Comparison of ENCODE assay signal across 13 mouse cellular contexts in the genomic region with DNA sequence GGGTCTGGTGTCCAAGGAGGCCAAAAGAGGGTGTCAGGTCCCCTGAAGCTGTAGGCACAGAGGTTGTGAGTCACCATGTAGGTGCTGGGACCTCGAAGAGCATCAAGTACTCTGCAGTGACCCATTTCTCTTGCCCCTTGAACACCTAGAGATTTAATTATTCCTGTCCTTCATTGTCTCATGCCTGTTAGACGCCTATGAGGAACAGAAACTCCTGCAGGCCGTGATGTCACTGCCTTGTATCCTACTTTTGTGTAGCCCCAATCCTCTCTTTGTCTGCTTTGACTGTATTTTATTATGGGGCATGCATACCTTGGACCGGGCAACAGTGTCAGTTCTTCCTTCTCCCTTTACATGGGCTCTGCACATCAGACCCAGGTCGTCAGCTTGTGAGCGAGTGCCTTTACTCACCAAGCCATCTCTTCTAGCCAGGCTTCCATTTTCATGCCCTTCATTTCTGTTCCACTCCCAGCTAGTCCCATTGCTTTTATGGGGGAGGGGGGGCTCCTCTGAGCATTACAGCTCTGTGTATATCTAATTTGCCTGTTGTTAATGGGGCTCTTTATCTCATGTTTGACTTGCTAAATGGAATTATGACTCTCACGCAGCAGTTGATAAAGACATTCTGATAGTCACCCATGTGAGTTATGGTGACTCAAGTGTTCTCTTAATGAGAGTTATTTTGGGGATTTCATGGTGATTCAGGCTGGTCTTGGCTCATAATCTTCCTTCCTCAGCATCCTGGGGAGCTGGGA. TPM values are rescaled to one million over a fixed set of nuclear protein-coding genes. Genes with fewer than 3 reads are reported as not detected.
DNase-seq lines count a peak whose midpoint lies in the region; ATAC-seq and TF ChIP-seq lines count a peak whose summit lies in the region.
"Had no signal": no experiment of that assay in that cellular context is flagged by ENCODE, and none has a peak within 500 bp of the region (broad histone marks: within the 10 kb centered on the region; RNA-seq: fewer than 3 reads in every experiment).

No protein-coding gene starts in this region.

- H3K27ac ChIP-seq in liver, embryonic 12.5 days = peak overlapping the region; percentile 59; the same call in 1 of the 2 replicates
- H3K27ac ChIP-seq in liver, postnatal 0 days (ENCODE audit: low read depth) = no peak overlapping the region
- no peak overlapping the region for H3K27ac ChIP-seq in liver, embryonic 16.5 days (ENCODE audit: low read length)
- H3K27ac ChIP-seq: hindbrain, embryonic 13.5 days; limb, embryonic 15.5 days had no signal

- 0 out of 2 replicates have a peak, but pooled peaks cover 5% of the 10 kb centered on the region for H3K36me3 ChIP-seq in liver, embryonic 12.5 days
- H3K36me3 ChIP-seq in liver, postnatal 0 days (replicated peaks; ENCODE audit: insufficient read depth, low read length) = 0 out of 2 replicates have a peak, but pooled peaks cover 3% of the 10 kb centered on the region
- H3K36me3 ChIP-seq in liver, embryonic 16.5 days (ENCODE audit: control insufficient read depth, insufficient read depth) = peaks cover 3% of the 10 kb centered on the region; the same call in 1 of the 2 replicates
- H3K36me3 ChIP-seq: hindbrain, embryonic 13.5 days had no signal

- no peak overlapping the region for H3K4me3 ChIP-seq in liver, embryonic 12.5 days
- H3K4me3 ChIP-seq in liver, postnatal 0 days (ENCODE audit: low read depth, low read length) = no peak overlapping the region
- H3K4me3 ChIP-seq in liver, embryonic 16.5 days (ENCODE audit: low read depth, low read length) = no peak overlapping the region
- H3K4me3 ChIP-seq: hindbrain, embryonic 13.5 days; limb, embryonic 15.5 days had no signal

- H3K4me1 ChIP-seq in liver, embryonic 12.5 days = peaks cover 59% of the 10 kb centered on the region
- H3K4me1 ChIP-seq in liver, postnatal 0 days (ENCODE audit: insufficient read depth) = peaks cover 14% of the 10 kb centered on the region
- H3K4me1 ChIP-seq in liver, embryonic 16.5 days (ENCODE audit: control insufficient read depth, low read depth, low read length) = peaks cover 25% of the 10 kb centered on the region
- H3K4me1 ChIP-seq: hindbrain, embryonic 13.5 days had no signal

- no peaks in the 10 kb centered on the region for H3K27me3 ChIP-seq in liver, embryonic 12.5 days (replicated peaks)
- H3K27me3 ChIP-seq in liver, postnatal 0 days (ENCODE audit: insufficient read depth, low read length) = no peaks in the 10 kb centered on the region
- no peaks in the 10 kb centered on the region for H3K27me3 ChIP-seq in liver, embryonic 16.5 days (ENCODE audit: control insufficient read depth, insufficient read depth, low read depth, low read length)
- H3K27me3 ChIP-seq: hindbrain, embryonic 13.5 days; limb, embryonic 15.5 days had no signal

- ATAC-seq in liver, embryonic 12.5 days = peak; percentile 55
- ATAC-seq in liver, postnatal 0 days = no peak
- peak; percentile 19; the same call in 1 of the 2 replicates for ATAC-seq in liver, embryonic 16.5 days (ENCODE audit: low read depth)

- TF ChIP-seq CTCF in liver, postnatal 0 days (IDR thresholded peaks at IDR 0.05; ENCODE audit: low read depth) = no peak

- H3K9ac ChIP-seq in liver, embryonic 12.5 days = 0 out of 2 replicates have a peak overlapping the region, but pooled peaks have one; percentile 24
- H3K9ac ChIP-seq in liver, postnatal 0 days (replicated peaks) = no peak overlapping the region
- H3K9ac ChIP-seq in liver, embryonic 16.5 days (ENCODE audit: low read depth, low read length) = no peak overlapping the region
- H3K9ac ChIP-seq: hindbrain, embryonic 13.5 days; limb, embryonic 15.5 days had no signal

- 76% methylated on average over 7 of the region's 7 CpGs for WGBS in liver, embryonic 12.5 days (ENCODE audit: insufficient replicate concordance)
- WGBS in liver, postnatal 0 days (ENCODE audit: insufficient replicate concordance) = 83% methylated on average over 7 of the region's 7 CpGs
- 73% methylated on average over 7 of the region's 7 CpGs for WGBS in liver, embryonic 16.5 days (ENCODE audit: insufficient replicate concordance)

- peak overlapping the region; percentile 23 for H3K4me2 ChIP-seq in liver, embryonic 12.5 days
- no peak overlapping the region for H3K4me2 ChIP-seq in liver, postnatal 0 days (ENCODE audit: low read depth, low read length)
- no peak overlapping the region for H3K4me2 ChIP-seq in liver, embryonic 16.5 days (ENCODE audit: low read depth, low read length)
- H3K4me2 ChIP-seq: hindbrain, embryonic 13.5 days; limb, embryonic 15.5 days had no signal

- no peak for DNase-seq in liver, postnatal 0 days
- DNase-seq in brain, adult 2 months (ENCODE audit: low read depth, low spot score) = peak; percentile 48
- DNase-seq in layer of hippocampus, adult 9-10 months (ENCODE audit: low spot score) = no peak
- no peak for DNase-seq in lung, postnatal 36 days
- DNase-seq in kidney, postnatal 14 days = no peak
- DNase-seq: adrenal gland, postnatal 25 days; cerebellum, postnatal 25 days; kidney, adult 2 months; layer of hippocampus, adult 9-11 months had no signal

- no peak for TF ChIP-seq EP300 in liver, postnatal 0 days (IDR thresholded peaks at IDR 0.05; ENCODE audit: low read depth)

- no peaks in the 10 kb centered on the region for H3K9me3 ChIP-seq in liver, embryonic 12.5 days (replicated peaks)
- H3K9me3 ChIP-seq in liver, postnatal 0 days (ENCODE audit: low read length) = no peaks in the 10 kb centered on the region
- H3K9me3 ChIP-seq in liver, embryonic 16.5 days (replicated peaks; ENCODE audit: control insufficient read depth, low read length) = no peaks in the 10 kb centered on the region
- H3K9me3 ChIP-seq: hindbrain, embryonic 13.5 days; limb, embryonic 15.5 days had no signal

RNA-seq across cellular contexts. Expression of a gene that starts 7.4 kb away (rescaled TPM):
- polyA plus RNA-seq in liver, embryonic 12.5 days (2016; fragmentation: Nextera tagmentation; extraction: Ambion mirVana) = 35.6 and 37.1 TPM in 2 replicates
- polyA plus RNA-seq in liver, postnatal 0 days (2015; fragmentation: Nextera tagmentation; extraction: Ambion mirVana) = 22.0 and 22.2 TPM in 2 replicates
- 19.3 and 19.4 TPM in 2 replicates for polyA plus RNA-seq in liver, embryonic 16.5 days (2015; fragmentation: Nextera tagmentation; extraction: Ambion mirVana)
